Mouse (Mus musculus): ENCODE results near the gene Lca5l.
"Not testable (repeated sequence)": the region's sequence is repeated elsewhere in the genome, so short reads cannot be mapped to it uniquely, and the experiment has no call there.

Gene Lca5l

DNA sequence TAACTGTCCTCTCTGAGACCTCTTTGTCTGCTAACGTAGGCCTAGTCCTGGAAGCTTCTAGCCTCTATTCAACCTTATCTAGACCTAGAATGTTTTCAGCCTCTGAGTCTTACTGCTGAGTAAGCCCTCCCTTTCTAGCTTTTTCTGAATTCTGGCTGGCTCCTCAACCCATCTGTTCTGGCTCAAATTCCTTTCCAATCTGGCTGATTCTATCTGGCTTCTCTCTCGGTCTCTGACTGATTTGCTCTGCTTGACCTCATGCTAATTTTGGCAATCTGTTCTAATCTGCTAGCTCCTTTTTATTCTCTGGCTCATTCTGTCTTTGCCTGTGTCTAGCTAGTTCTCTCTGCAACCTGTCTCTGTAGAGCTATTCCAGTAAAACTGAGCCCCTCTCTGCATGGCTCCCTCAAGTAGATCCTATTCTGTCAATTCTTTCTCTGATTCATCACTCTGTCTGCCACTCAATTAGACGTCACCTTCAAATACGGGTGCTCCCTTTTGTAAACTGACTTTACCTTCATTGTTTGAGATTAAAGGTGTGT lies 26.3 kb downstream of the Lca5l start:
- DNase-seq (ENCODE audit: extremely low spot score) = no peak

DNA sequence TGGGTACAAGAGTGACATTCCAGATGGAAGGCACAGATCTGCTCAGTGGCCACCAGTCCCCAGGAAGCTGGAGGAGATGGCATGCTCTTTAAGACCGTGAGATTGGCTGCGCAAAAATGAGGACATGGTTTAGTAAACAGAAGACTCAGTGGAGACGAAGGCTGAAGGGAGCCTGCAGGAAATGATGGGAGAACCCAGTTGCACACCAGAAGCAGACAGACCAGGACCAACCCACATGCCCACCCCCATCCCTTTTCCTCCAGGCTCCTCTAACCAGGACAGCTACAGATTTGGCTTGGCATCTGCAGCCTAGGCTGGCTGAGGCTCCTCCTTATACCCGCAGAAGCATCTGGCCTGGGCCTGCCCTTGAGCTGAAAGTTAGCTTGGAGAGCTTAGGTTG lies 30.7 kb downstream of the Lca5l start:
- no peak for DNase-seq (ENCODE audit: extremely low spot score)

GRCm38 (mm10) chr16:96160927-96161326 lies 31.1 kb downstream of the Lca5l start:
- no peak for DNase-seq (ENCODE audit: extremely low spot score)

- DNase-seq (ENCODE audit: extremely low spot score) = no peak
Observed at GRCm38 (mm10) chr16:96159794-96160346, 32.2 kb downstream of the Lca5l start.

GRCm38 (mm10) chr16:96159091-96159731 lies 32.9 kb downstream of the Lca5l start:
- DNase-seq (ENCODE audit: extremely low spot score) = peak; percentile 84

GRCm38 (mm10) chr16:96158511-96159080 lies 33.5 kb downstream of the Lca5l start:
- DNase-seq (ENCODE audit: extremely low spot score) = no peak

DNA sequence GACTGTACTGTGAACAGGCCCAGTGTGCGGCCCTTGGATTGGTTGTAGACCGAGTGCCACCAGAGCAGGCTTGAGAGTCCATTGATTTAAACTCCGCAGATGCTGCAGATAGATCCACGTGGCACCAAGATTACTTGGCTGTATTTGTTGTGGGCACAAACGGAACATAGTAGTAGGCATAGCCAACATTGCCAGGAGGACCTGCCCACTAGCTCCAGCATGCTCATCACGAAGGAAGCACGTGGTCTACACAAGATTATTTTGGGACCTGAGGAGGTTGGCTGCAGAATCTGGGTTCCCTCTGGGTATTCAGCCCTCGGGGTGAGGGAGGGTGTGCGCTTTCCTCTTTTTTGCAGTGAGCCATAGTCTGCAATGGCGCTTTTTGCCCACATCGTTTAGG lies 34.9 kb downstream of the Lca5l start:
- DNase-seq (ENCODE audit: extremely low spot score) = no peak

GRCm38 (mm10) chr16:96156019-96156418 lies 36.1 kb downstream of the Lca5l start:
- no peak for DNase-seq (ENCODE audit: extremely low spot score)

- DNase-seq (ENCODE audit: extremely low spot score) = no peak
Observed at GRCm38 (mm10) chr16:96154476-96154875, 37.6 kb downstream of the Lca5l start.

DNA sequence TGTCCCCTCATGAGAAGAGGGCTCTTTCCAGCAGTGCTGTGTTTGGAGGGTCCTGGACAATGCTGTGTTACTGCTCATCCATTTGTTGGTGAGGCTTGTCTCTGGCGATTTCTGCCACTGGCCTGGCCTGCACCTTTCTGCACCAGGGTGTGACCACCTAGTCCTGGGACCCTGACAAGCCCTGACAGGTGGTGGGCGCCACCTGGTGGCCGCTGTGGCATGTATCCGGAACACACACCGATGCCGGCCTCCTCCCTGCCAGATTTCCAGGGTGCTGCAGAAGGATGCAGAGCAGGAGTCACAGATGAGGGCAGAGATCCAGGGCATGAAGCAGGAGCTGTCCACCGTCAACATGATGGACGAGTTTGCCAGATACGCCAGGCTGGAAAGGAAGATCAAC lies 40.5 kb downstream of the Lca5l start:
- peak; percentile 73 for DNase-seq (ENCODE audit: extremely low spot score)

- no peak for DNase-seq (ENCODE audit: extremely low spot score)
Observed at GRCm38 (mm10) chr16:96150995-96151394, 41.1 kb downstream of the Lca5l start.

- no peak for DNase-seq (ENCODE audit: extremely low spot score)
Observed at GRCm38 (mm10) chr16:96149311-96149710, 42.8 kb downstream of the Lca5l start.

- DNase-seq (ENCODE audit: extremely low spot score) = no peak
Observed at GRCm38 (mm10) chr16:96148834-96149233, 43.2 kb downstream of the Lca5l start.

GRCm38 (mm10) chr16:96145814-96146213 lies 46.3 kb downstream of the Lca5l start:
- no peak for DNase-seq (ENCODE audit: extremely low spot score)

DNA sequence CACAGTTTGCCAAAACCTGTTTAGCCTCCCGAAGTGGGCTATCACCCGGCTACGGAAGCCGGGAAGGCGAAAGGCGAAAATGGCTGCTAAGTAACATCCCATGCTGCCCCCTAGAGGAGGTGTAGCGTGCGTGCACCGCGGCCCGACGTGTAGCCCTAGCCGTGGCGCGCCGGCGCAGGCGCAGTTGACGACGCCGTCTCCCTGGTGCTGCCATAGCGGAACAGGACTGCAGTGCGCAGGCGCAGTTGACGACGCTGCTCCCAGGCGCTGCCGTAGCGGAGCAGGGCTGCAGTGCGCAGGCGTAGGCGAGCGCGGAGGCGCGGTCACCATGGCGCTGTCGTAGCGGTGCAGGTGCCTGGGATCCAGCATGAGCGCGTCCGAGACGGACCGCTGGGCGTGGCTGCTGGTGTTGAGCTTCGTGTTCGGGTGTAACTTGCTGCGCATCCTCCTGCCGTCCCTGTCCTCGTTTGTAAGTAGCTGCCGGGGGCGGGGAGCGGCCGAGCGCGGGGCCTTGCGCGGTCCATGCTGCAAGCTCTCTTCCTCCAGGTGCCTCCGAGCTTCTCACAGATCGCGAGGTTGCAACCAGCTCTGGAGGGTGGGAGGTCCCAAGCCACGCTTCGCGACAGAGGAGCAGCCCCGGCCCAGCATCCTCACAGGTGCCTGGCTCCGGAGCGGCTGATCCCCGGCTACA lies 46.8 kb downstream of the Lca5l start, which contains the start of gene Wrb:
Wrb (plus strand) TSS at position 298 of the 691 bp plus-strand sequence.
- peak; percentile 99 for DNase-seq (ENCODE audit: extremely low spot score)

DNA sequence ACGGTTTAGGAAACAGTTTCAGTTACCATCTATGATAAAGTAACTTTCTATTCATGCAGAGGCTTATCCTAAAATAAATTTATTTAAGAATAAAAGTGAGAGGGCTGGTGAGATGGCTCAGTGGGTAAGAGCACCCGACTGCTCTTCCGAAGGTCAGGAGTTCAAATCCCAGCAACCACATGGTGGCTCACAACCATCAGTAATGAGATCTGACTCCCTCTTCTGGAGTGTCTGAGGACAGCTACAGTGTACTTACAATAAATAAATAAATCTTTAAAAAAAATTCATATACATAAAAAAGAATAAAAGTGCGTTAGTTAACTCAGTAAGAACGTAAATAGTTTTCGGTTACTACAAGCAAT lies 47.3 kb downstream of the Lca5l start:
- DNase-seq (ENCODE audit: extremely low spot score) = not testable (repeated sequence)

DNA sequence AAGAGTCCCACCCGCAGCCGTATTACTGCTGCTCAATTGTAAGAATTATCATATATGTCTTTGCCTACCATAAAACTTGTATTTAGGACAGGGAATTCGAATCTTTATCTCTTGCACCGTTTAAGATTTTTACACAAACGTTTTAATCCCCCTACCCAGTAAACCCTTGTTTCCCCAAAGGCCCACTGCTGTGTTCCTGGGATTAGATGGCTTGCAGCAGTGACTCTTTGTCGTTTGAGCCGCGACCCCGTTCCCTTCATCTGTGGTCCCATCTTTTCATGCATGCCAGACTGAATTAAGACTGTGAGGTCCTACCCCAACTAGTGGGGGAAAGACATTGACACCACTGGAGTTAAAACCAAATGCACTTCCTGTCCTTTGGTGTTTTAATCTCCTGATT lies 63.6 kb downstream of the Lca5l start:
- DNase-seq (ENCODE audit: extremely low spot score) = no peak

DNA sequence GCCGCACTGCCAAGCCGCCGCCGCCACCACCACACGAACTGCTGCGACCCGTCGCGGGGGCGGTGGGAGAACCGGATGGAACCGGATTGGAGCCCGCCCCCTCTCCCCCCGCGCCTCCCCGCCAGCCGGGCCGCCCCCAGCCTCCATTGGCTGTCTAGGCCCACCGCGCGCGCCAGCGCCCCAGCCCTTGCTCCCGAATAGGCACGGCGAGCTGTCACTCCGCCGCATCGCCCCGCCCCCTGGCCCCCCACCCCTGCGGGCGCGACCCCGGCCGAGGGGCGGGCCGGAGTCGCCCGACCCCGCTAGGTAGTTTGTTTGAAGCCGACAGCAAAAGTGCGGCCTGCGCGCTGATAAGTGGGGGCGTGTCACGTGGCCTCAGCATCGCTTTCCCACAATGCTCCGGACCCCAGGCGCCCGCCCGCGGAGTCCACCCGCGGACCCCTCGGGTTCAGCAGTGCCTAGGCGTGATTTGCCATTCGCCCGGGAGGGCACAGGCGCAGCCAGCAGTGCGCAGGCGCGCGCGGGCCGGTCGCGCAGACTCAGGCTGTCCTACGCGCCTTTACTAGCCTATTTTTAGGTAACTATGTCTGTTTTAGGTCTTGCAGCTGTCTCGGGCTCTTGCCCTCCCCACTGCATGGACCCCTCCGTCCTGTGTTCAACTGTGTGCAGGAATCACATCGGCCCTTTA lies 64.3 kb downstream of the Lca5l start, which contains the start of gene Hmgn1:
Hmgn1 (minus strand) TSS at position 73 of the 688 bp plus-strand sequence.
- DNase-seq (ENCODE audit: extremely low spot score) = peak; percentile 99

DNA sequence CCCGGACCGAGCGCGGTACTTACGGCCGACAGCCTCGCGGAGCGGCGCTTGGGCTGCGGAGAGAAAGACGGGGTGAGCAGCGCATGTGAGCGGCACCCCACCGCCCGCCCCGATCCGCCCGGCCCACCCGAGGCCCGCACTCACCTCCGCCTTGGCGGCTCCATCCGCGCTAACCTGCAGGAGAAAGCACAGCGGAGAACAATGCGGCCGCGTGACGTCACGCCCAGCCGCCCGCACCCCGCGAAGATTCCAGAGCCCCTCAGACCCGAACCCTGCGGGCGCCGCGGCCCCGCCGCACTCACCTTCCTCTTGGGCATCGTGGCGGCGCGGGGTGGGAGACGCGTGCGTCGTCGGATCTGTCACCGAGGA lies 64.8 kb downstream of the Lca5l start:
- DNase-seq (ENCODE audit: extremely low spot score) = no peak

- no peak for DNase-seq (ENCODE audit: extremely low spot score)
Observed at GRCm38 (mm10) chr16:96126684-96127171, 65.3 kb downstream of the Lca5l start.

DNA sequence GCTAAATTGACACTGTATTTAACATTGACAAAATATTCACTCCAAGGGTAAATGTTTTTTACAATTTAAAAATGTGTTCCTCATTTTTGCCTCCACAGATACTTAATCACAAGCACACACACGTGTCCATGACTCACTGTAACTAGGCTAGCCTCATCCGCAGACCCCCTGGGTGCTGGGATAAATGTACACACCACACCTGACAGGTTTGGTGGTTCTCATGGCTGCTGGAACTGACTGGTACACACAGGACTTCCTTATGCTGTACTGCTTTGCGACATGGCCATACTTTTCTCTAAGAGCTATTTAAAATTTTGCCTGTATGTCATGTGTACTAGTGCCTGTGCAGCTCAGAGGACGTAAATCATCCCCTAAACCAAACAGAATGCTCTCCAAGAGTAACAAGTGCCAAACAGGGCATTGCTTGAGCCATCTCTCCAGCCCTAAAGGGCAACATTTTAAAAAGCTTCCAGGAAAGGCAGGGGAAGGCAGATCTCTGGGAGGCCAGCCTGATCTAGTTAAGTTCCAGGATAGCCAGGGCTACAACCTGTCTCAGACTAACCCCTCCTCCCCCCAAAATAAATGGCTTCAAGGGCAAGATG lies 71.9 kb downstream of the Lca5l start:
- no peak for DNase-seq (ENCODE audit: extremely low spot score)

All from embryo, embryonic 9.5 days (tissue).